Mouse (Mus musculus) lung, postnatal 0 days (tissue): ENCODE measurements around the gene Sorcs1. TPM values are rescaled to one million over a fixed set of nuclear protein-coding genes. Genes with fewer than 3 reads are reported as not detected.

Source experiments
- ATAC-seq: fragments of 200-750 bp; cut with Nextera tagmentation; 2 replicates; pipeline ENCODE4 v1.8.0; 2017; ENCODE audit warnings: moderate library complexity
- DNase-seq: peaks from one replicate; pipeline ENCODE4 v3.0.0-alpha.2; 2016; ENCODE audit warnings: low spot score
- H3K27ac ChIP-seq: fragments of 300-500 bp; sonication (generic); 2 replicates; pipeline ENCODE4 v1.5.1; 2014; ENCODE audit warnings: antibody characterized with exemption, mild to moderate bottlenecking, low read length, mixed read lengths
- H3K27me3 ChIP-seq: fragments of 300-500 bp; sonication (generic); replicated peaks from 2 replicates; pipeline ENCODE4 v1.6.1; 2014; ENCODE audit warnings: low read length, mixed read lengths; ENCODE audit not compliant: insufficient read depth
- H3K36me3 ChIP-seq: fragments of 300-500 bp; sonication (generic); 2 replicates; pipeline ENCODE4 v1.6.1; 2014; ENCODE audit warnings: low read length, mixed read lengths; ENCODE audit not compliant: insufficient read depth
- H3K4me1 ChIP-seq: fragments of 300-500 bp; sonication (generic); 2 replicates; pipeline ENCODE4 v1.6.1; 2014; ENCODE audit warnings: antibody characterized with exemption, low read depth, low read length, mixed read lengths; ENCODE audit not compliant: insufficient read depth
- H3K4me2 ChIP-seq: fragments of 300-500 bp; sonication (generic); replicated peaks from 2 replicates; pipeline ENCODE4 v1.6.1; 2014; ENCODE audit warnings: low read depth, mild to moderate bottlenecking, low read length, moderate library complexity, mixed read lengths
- H3K4me3 ChIP-seq: fragments of 300-500 bp; sonication (generic); 2 replicates; pipeline ENCODE4 v1.5.1; 2014; ENCODE audit warnings: low read depth, low read length
- H3K9ac ChIP-seq: fragments of 300-500 bp; sonication (generic); replicated peaks from 2 replicates; pipeline ENCODE4 v1.6.1; 2014; ENCODE audit warnings: low read depth, mild to moderate bottlenecking
- H3K9me3 ChIP-seq: fragments of 300-500 bp; sonication (generic); 2 replicates; pipeline ENCODE4 v1.6.1; 2016; ENCODE audit warnings: low read length, mixed read lengths
- CTCF ChIP-seq: IDR thresholded peaks from 2 replicates; pipeline ENCODE4 v1.5.1; 2016; ENCODE audit warnings: antibody characterized with exemption, mild to moderate bottlenecking
- EP300 ChIP-seq: IDR thresholded peaks from 2 replicates; pipeline ENCODE4 v1.6.1; 2016; ENCODE audit warnings: antibody characterized with exemption, mild to moderate bottlenecking, control low read depth
- WGBS: fragments of 180-500 bp; shearing (Covaris S2); extraction: QIAGEN DNeasy Blood & Tissue Kit; methylation state at CpG from one replicate; pipeline ENCODE4 v1.1.7; 2014; 5-methylcytosine and 5-hydroxymethylcytosine counted together
- polyA plus RNA-seq: library from polyadenylated mRNA; unstranded; fragments of >200 nt; fragmentation: Nextera tagmentation; extraction: Ambion mirVana; gene quantifications from 2 replicates; pipeline ENCODE4 v1.2.1, GENCODE M21; 2015

Sorcs1 gene
- polyA plus RNA-seq, 1 experiment from 2014 or later = 0.73 TPM

GRCm38 (mm10) chr19:50258718-50259413, 419.6 kb downstream of the Sorcs1 start:
- Histone ChIP-seq H3K27me3 (no peaks in the 10 kb centered on the region), H3K36me3 (no peaks in the 10 kb centered on the region), H3K4me3 (no peak overlapping the region), H3K9me3 (no peaks in the 10 kb centered on the region), H3K4me2 (no peak overlapping the region), H3K9ac (no peak overlapping the region), H3K27ac (no peak overlapping the region), H3K4me1 (no peaks in the 10 kb centered on the region)
- TF ChIP-seq CTCF (peak; percentile 83), EP300 (no peak)
- DNase-seq = peak; percentile 52
- WGBS = 33% methylated on average over 16 of the region's 16 CpGs
- ATAC-seq = no peak

DNA sequence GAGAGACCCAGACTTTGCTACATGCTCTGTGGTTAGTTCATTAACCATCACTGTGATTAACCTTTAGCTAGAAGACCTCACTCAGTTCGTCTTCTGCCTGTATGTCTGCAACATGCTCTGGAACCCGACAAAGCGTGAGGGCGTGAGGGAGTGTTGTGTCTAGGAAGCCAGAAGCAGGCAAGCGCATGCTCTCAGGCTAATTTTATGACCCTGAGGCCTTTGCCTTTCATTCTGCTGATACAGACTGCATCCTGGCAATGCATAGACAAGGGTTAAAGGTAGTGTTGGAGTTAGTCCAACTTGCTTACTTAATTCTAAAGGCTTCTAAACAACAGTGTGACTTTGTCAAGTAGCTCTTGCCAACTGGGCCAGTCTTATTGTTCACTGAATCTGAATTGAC, 458.0 kb downstream of the Sorcs1 start:
- H3K36me3 ChIP-seq = no peaks in the 10 kb centered on the region
- no peaks in the 10 kb centered on the region for H3K4me1 ChIP-seq
- DNase-seq (no peak), ATAC-seq (no peak)
- no peak overlapping the region for H3K4me2 ChIP-seq
- H3K9ac ChIP-seq = no peak overlapping the region
- no peak overlapping the region for H3K4me3 ChIP-seq
- H3K27ac ChIP-seq = no peak overlapping the region
- no peaks in the 10 kb centered on the region for H3K9me3 ChIP-seq
- no peak for TF ChIP-seq EP300
- no peak for TF ChIP-seq CTCF
- 64% methylated on average over 5 of the region's 5 CpGs for WGBS
- no peaks in the 10 kb centered on the region for H3K27me3 ChIP-seq

GRCm38 (mm10) chr19:50214466-50215228, 463.8 kb downstream of the Sorcs1 start:
- Histone ChIP-seq H3K9ac (no peak overlapping the region), H3K27me3 (no peaks in the 10 kb centered on the region), H3K9me3 (no peaks in the 10 kb centered on the region), H3K4me1 (no peaks in the 10 kb centered on the region), H3K4me3 (no peak overlapping the region), H3K36me3 (no peaks in the 10 kb centered on the region), H3K27ac (no peak overlapping the region), H3K4me2 (no peak overlapping the region)
- no peak for TF ChIP-seq CTCF
- TF ChIP-seq EP300 = no peak
- DNase-seq = no peak
- WGBS = 30% methylated on average over 7 of the region's 7 CpGs
- ATAC-seq = no peak

- TF ChIP-seq CTCF = no peak
- TF ChIP-seq EP300 = no peak
- no peaks in the 10 kb centered on the region for H3K9me3 ChIP-seq
- H3K4me3 ChIP-seq = no peak overlapping the region
- H3K4me1 ChIP-seq = no peaks in the 10 kb centered on the region
- H3K36me3 ChIP-seq = no peaks in the 10 kb centered on the region
- no peak overlapping the region for H3K9ac ChIP-seq
- no peak for ATAC-seq
- H3K4me2 ChIP-seq = no peak overlapping the region
- H3K27me3 ChIP-seq = no peaks in the 10 kb centered on the region
- WGBS = 37% methylated on average over 7 of the region's 7 CpGs
- DNase-seq = no peak
- H3K27ac ChIP-seq = no peak overlapping the region
These were observed 468.0 kb downstream of the Sorcs1 start for GRCm38 (mm10) chr19:50210456-50210855.

GRCm38 (mm10) chr19:50204341-50204740, 474.1 kb downstream of the Sorcs1 start:
- no peak for ATAC-seq
- Histone ChIP-seq H3K4me3 (no peak overlapping the region), H3K9ac (no peak overlapping the region), H3K27me3 (no peaks in the 10 kb centered on the region), H3K4me2 (no peak overlapping the region), H3K27ac (no peak overlapping the region), H3K4me1 (no peaks in the 10 kb centered on the region), H3K9me3 (no peaks in the 10 kb centered on the region), H3K36me3 (no peaks in the 10 kb centered on the region)
- 76% methylated on average over 6 of the region's 6 CpGs for WGBS
- no peak for DNase-seq
- TF ChIP-seq CTCF (no peak), EP300 (no peak)

DNA sequence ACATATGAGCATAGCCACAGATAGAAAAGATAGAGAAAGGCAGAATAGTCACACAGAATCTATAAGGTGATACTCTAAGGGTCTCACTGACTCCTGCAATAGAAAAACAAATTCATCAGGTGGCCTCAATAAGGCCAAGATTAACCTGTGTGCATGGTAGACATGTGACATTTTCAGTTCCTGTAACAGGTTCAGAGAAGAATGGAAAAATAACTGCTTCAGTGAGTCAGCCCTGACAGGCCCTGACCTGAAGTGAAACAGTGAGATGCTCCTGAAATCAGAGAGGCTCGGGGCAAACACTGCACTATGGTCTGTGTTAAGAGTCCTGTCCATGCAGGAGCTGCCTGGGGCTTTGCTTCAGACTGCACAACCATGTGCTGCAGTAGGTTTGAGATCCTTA, 481.9 kb downstream of the Sorcs1 start:
- H3K4me3 ChIP-seq = no peak overlapping the region
- no peak overlapping the region for H3K4me2 ChIP-seq
- H3K9ac ChIP-seq = no peak overlapping the region
- no peaks in the 10 kb centered on the region for H3K9me3 ChIP-seq
- ATAC-seq (no peak), DNase-seq (no peak)
- no peaks in the 10 kb centered on the region for H3K36me3 ChIP-seq
- no peaks in the 10 kb centered on the region for H3K4me1 ChIP-seq
- no peak overlapping the region for H3K27ac ChIP-seq
- TF ChIP-seq EP300 (no peak), CTCF (no peak)
- WGBS = 45% methylated on average over 1 of the region's 1 CpGs
- H3K27me3 ChIP-seq = no peaks in the 10 kb centered on the region
